Mouse (Mus musculus) brain, embryonic 14.5 days (tissue): ENCODE data around the gene Npdc1.

Experiments
- CTCF ChIP-seq: fragments of 200-500 bp; IDR thresholded peaks from 2 replicates; pipeline ENCODE4 v1.5.1; 2012; ENCODE audit warnings: inconsistent platforms, mild to moderate bottlenecking, moderate library complexity, borderline replicate concordance; ENCODE audit not compliant: insufficient read depth, insufficient read length; ENCODE audit errors: extremely low read depth
- POLR2A ChIP-seq: fragments of 200-500 bp; IDR thresholded peaks from 2 replicates; pipeline ENCODE4 v1.6.1; 2012; ENCODE audit warnings: mild to moderate bottlenecking, inconsistent platforms, borderline replicate concordance; ENCODE audit not compliant: poor library complexity, insufficient read depth, insufficient read length, severe bottlenecking; ENCODE audit errors: extremely low read depth

DNA sequence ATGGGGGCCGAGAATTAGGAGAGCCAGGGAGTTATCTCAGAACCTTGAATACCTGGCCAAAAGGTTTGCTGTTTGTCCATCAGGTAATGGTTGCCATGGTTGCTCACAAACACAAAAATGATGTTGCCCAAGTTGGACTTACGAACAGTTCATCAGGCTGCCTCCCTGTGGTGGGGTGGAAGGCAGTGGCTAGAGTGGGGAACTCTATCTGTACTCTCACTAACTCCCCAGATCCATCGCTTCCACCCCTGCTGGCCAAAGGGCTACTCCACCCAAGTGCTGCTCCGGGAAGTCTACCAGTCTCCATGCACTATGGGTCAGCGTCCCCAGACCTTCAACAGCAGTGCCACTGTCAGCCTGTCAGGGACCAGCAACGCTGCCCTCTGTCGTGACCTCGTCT is at the start of gene Npdc1:
- TF ChIP-seq CTCF = no peak
- no peak for TF ChIP-seq POLR2A
